Mouse (Mus musculus) MEL (cell line): ENCODE results near the gene Abcb10. TPM values are rescaled to one million over a fixed set of nuclear protein-coding genes. Genes with fewer than 3 reads are reported as not detected.

Experiments used
- DNase-seq: peaks from one replicate; pipeline ENCODE4 v3.0.0; 2011; ENCODE audit warnings: low read depth, low spot score
- H3K27ac ChIP-seq: 2 replicates; pipeline ENCODE4 v1.5.1; 2012; ENCODE audit warnings: low read depth, mild to moderate bottlenecking, control low read depth, low read length, moderate library complexity; ENCODE audit not compliant: control insufficient read depth
- H3K27me3 ChIP-seq, 2 experiments: fragments of 150-350 bp in 1 of 2; sonication (generic) in 1 of 2; 2 replicates each; pipeline ENCODE4 v1.6.1; 2012; ENCODE audit warnings: low read length in 2 of 2, mild to moderate bottlenecking in 2 of 2, improper control_type of control experiment in 1 of 2, moderate library complexity in 1 of 2; ENCODE audit not compliant: insufficient read depth in 2 of 2, control insufficient read depth in 1 of 2
- H3K36me3 ChIP-seq, 2 experiments: 2 replicates each; pipeline ENCODE4 v1.6.1; 2012 to 2014; ENCODE audit warnings: low read length in 2 of 2, improper control_type of control experiment in 1 of 2, inconsistent platforms in 1 of 2, mild to moderate bottlenecking in 1 of 2; ENCODE audit not compliant: insufficient read depth in 2 of 2, control insufficient read depth in 1 of 2
- H3K4me1 ChIP-seq, 2 experiments: fragments of 150-350 bp in 1 of 2; sonication (generic) in 1 of 2; 2 replicates each; pipeline ENCODE4 v1.6.1; 2012; ENCODE audit warnings: low read length in 2 of 2, improper control_type of control experiment in 1 of 2, mild to moderate bottlenecking in 1 of 2; ENCODE audit not compliant: insufficient read depth in 2 of 2, control insufficient read depth in 1 of 2
- H3K4me3 ChIP-seq, 2 experiments: fragments of 150-350 bp in 1 of 2; sonication (generic) in 1 of 2; 2 replicates each; pipeline ENCODE4 v1.5.1; 2012; ENCODE audit warnings: low read depth in 2 of 2, low read length in 2 of 2, mild to moderate bottlenecking in 2 of 2, moderate library complexity in 2 of 2, control low read depth in 1 of 2, improper control_type of control experiment in 1 of 2; ENCODE audit not compliant: control insufficient read depth in 1 of 2, insufficient read depth in 1 of 2
- H3K79me2 ChIP-seq: 2 replicates; pipeline ENCODE4 v1.6.1; 2012; ENCODE audit warnings: mild to moderate bottlenecking, low read length, moderate library complexity; ENCODE audit not compliant: control insufficient read depth, poor library complexity, insufficient read depth
- H3K9ac ChIP-seq: 2 replicates; pipeline ENCODE4 v1.6.1; 2012; ENCODE audit warnings: low read depth, mild to moderate bottlenecking, control low read depth, low read length, moderate library complexity; ENCODE audit not compliant: control insufficient read depth, poor library complexity, severe bottlenecking
- H3K9me3 ChIP-seq: fragments of 150-350 bp; sonication (generic); replicated peaks from 2 replicates; pipeline ENCODE4 v1.6.1; 2012; ENCODE audit warnings: mild to moderate bottlenecking, low read length, improper control_type of control experiment, moderate library complexity; ENCODE audit not compliant: insufficient read depth
- BHLHE40 ChIP-seq: IDR thresholded peaks from 2 replicates; pipeline ENCODE4 v1.6.1; 2012; ENCODE audit warnings: low read depth, mild to moderate bottlenecking, inconsistent platforms, low read length, improper control_type of control experiment, borderline replicate concordance
- CHD2 ChIP-seq: IDR thresholded peaks from 2 replicates; pipeline ENCODE4 v1.6.1; 2011; ENCODE audit warnings: low read length, improper control_type of control experiment
- CTCF ChIP-seq, 3 experiments: IDR thresholded peaks in 2 of 3; conservative IDR thresholded peaks in 1 of 3; 2 replicates each; pipeline ENCODE4 v1.5.1; 2011 to 2012; ENCODE audit warnings: low read length in 3 of 3, low read depth in 2 of 3, mild to moderate bottlenecking in 2 of 3, improper control_type of control experiment in 1 of 3, inconsistent platforms in 1 of 3, mixed read lengths in 1 of 3, moderate library complexity in 1 of 3; ENCODE audit not compliant: control insufficient read depth in 1 of 3, insufficient read depth in 1 of 3, poor library complexity in 1 of 3, severe bottlenecking in 1 of 3
- E2F4 ChIP-seq: IDR thresholded peaks from 2 replicates; pipeline ENCODE4 v1.6.1; 2011; ENCODE audit warnings: low read depth, low read length, improper control_type of control experiment, borderline replicate concordance
- ELF1 ChIP-seq: IDR thresholded peaks from 2 replicates; pipeline ENCODE4 v1.6.1; 2014; ENCODE audit warnings: low read depth, mild to moderate bottlenecking, inconsistent platforms, low read length, improper control_type of control experiment, moderate library complexity
- EP300 ChIP-seq, 2 experiments: IDR thresholded peaks; 2 replicates each; pipeline ENCODE4 v1.6.1; 2011; ENCODE audit warnings: improper control_type of control experiment in 2 of 2, low read length in 2 of 2, low read depth in 1 of 2, mild to moderate bottlenecking in 1 of 2
- ETS1 ChIP-seq: IDR thresholded peaks from 2 replicates; pipeline ENCODE4 v1.6.1; 2012; ENCODE audit warnings: low read depth, mild to moderate bottlenecking, inconsistent platforms, low read length, improper control_type of control experiment, moderate library complexity
- GABPA ChIP-seq: IDR thresholded peaks from 2 replicates; pipeline ENCODE4 v1.6.1; 2012; ENCODE audit warnings: low read depth, mild to moderate bottlenecking, inconsistent platforms, low read length, improper control_type of control experiment, moderate library complexity
- GATA1 ChIP-seq: IDR thresholded peaks from 2 replicates; pipeline ENCODE4 v1.6.1; 2011; ENCODE audit warnings: low read depth, low read length, improper control_type of control experiment
- HCFC1 ChIP-seq: IDR thresholded peaks from 2 replicates; pipeline ENCODE4 v1.6.1; 2012; ENCODE audit warnings: low read depth, mild to moderate bottlenecking, inconsistent platforms, low read length, improper control_type of control experiment, moderate library complexity
- JUND ChIP-seq: IDR thresholded peaks from 2 replicates; pipeline ENCODE4 v1.6.1; 2011; ENCODE audit warnings: low read depth, mild to moderate bottlenecking, improper control_type of control experiment, low read length
- KAT2A ChIP-seq: conservative IDR thresholded peaks from 2 replicates; pipeline ENCODE4 v1.6.1; 2012; ENCODE audit warnings: low read depth, low read length, improper control_type of control experiment, inconsistent platforms
- MAZ ChIP-seq: IDR thresholded peaks from 2 replicates; pipeline ENCODE4 v1.6.1; 2012; ENCODE audit warnings: low read depth, mild to moderate bottlenecking, inconsistent platforms, low read length, improper control_type of control experiment
- MEF2A ChIP-seq: IDR thresholded peaks from 2 replicates; pipeline ENCODE4 v1.6.1; 2014; ENCODE audit warnings: low read depth, mild to moderate bottlenecking, inconsistent platforms, low read length, improper control_type of control experiment; ENCODE audit not compliant: poor library complexity, insufficient replicate concordance, severe bottlenecking; ENCODE audit errors: extremely low read depth
- MXI1 ChIP-seq: IDR thresholded peaks from 2 replicates; pipeline ENCODE4 v1.6.1; 2011; ENCODE audit warnings: mild to moderate bottlenecking, low read depth, low read length, improper control_type of control experiment
- MYB ChIP-seq: IDR thresholded peaks from 2 replicates; pipeline ENCODE4 v1.6.1; 2011; ENCODE audit warnings: mild to moderate bottlenecking, low read depth, low read length, improper control_type of control experiment
- MYC ChIP-seq: IDR thresholded peaks from 2 replicates; pipeline ENCODE4 v1.6.1; 2011; ENCODE audit warnings: low read depth, mild to moderate bottlenecking, low read length, improper control_type of control experiment, moderate library complexity
- NELFE ChIP-seq: IDR thresholded peaks from 2 replicates; pipeline ENCODE4 v1.6.1; 2011; ENCODE audit warnings: low read depth, low read length, improper control_type of control experiment
- NRF1 ChIP-seq: IDR thresholded peaks from 2 replicates; pipeline ENCODE4 v1.6.1; 2014; ENCODE audit warnings: low read depth, mild to moderate bottlenecking, inconsistent platforms, low read length, improper control_type of control experiment, moderate library complexity; ENCODE audit not compliant: poor library complexity, insufficient read depth, severe bottlenecking
- POLR2A ChIP-seq, 2 experiments: IDR thresholded peaks; 2 replicates each; pipeline ENCODE4 v1.6.1; 2011 to 2012; ENCODE audit warnings: low read length in 2 of 2, mild to moderate bottlenecking in 2 of 2, control low read depth in 1 of 2, improper control_type of control experiment in 1 of 2, low read depth in 1 of 2, moderate library complexity in 1 of 2; ENCODE audit not compliant: control insufficient read depth in 1 of 2, insufficient read depth in 1 of 2, poor library complexity in 1 of 2
- POLR2AphosphoS2 ChIP-seq: IDR thresholded peaks from 2 replicates; pipeline ENCODE4 v1.6.1; 2011; ENCODE audit warnings: low read length, improper control_type of control experiment
- POLR2AphosphoS5 ChIP-seq: IDR thresholded peaks from 2 replicates; pipeline ENCODE4 v1.6.1; 2012; ENCODE audit warnings: low read depth, borderline replicate concordance, mild to moderate bottlenecking, inconsistent platforms, low read length, moderate library complexity, mixed read lengths
- RAD21 ChIP-seq: IDR thresholded peaks from 2 replicates; pipeline ENCODE4 v1.6.1; 2011; ENCODE audit warnings: mild to moderate bottlenecking, low read depth, low read length, improper control_type of control experiment
- RCOR1 ChIP-seq: IDR thresholded peaks from 2 replicates; pipeline ENCODE4 v1.6.1; 2012; ENCODE audit warnings: low read depth, mild to moderate bottlenecking, inconsistent platforms, low read length, improper control_type of control experiment
- SIN3A ChIP-seq: IDR thresholded peaks from 2 replicates; pipeline ENCODE4 v1.6.1; 2012; ENCODE audit warnings: low read length, improper control_type of control experiment, inconsistent platforms
- SMC3 ChIP-seq: IDR thresholded peaks from 2 replicates; pipeline ENCODE4 v1.6.1; 2011; ENCODE audit warnings: low read depth, low read length, improper control_type of control experiment
- TAL1 ChIP-seq: IDR thresholded peaks from 2 replicates; pipeline ENCODE4 v1.6.1; 2012; ENCODE audit warnings: mild to moderate bottlenecking, inconsistent platforms, low read length, moderate library complexity, mixed read lengths
- TBP ChIP-seq: IDR thresholded peaks from 2 replicates; pipeline ENCODE4 v1.8.0; 2011; ENCODE audit warnings: low read depth, low read length, improper control_type of control experiment
- TCF12 ChIP-seq: IDR thresholded peaks from 2 replicates; pipeline ENCODE4 v1.6.1; 2014; ENCODE audit warnings: low read depth, mild to moderate bottlenecking, inconsistent platforms, low read length, improper control_type of control experiment, moderate library complexity
- UBTF ChIP-seq: IDR thresholded peaks from 2 replicates; pipeline ENCODE4 v1.6.1; 2012; ENCODE audit warnings: low read depth, mild to moderate bottlenecking, inconsistent platforms, low read length, improper control_type of control experiment, moderate library complexity, borderline replicate concordance; ENCODE audit not compliant: insufficient read depth
- USF2 ChIP-seq, 2 experiments: IDR thresholded peaks; 2 replicates each; pipeline ENCODE4 v1.6.1; 2011 to 2012; ENCODE audit warnings: improper control_type of control experiment in 2 of 2, low read length in 2 of 2, borderline replicate concordance in 1 of 2, inconsistent platforms in 1 of 2, low read depth in 1 of 2, mild to moderate bottlenecking in 1 of 2; ENCODE audit not compliant: insufficient read depth in 1 of 2
- ZC3H11A ChIP-seq: IDR thresholded peaks from 2 replicates; pipeline ENCODE4 v1.6.1; 2012; ENCODE audit warnings: low read depth, mild to moderate bottlenecking, inconsistent platforms, low read length, improper control_type of control experiment
- ZKSCAN1 ChIP-seq: IDR thresholded peaks from 2 replicates; pipeline ENCODE4 v1.6.1; 2012; ENCODE audit warnings: low read depth, mild to moderate bottlenecking, inconsistent platforms, low read length, improper control_type of control experiment, moderate library complexity
- ZMIZ1 ChIP-seq: IDR thresholded peaks from 2 replicates; pipeline ENCODE4 v1.6.1; 2012; ENCODE audit warnings: low read depth, mild to moderate bottlenecking, inconsistent platforms, low read length, improper control_type of control experiment, moderate library complexity
- ZNF384 ChIP-seq: IDR thresholded peaks from 2 replicates; pipeline ENCODE4 v1.6.1; 2012; ENCODE audit warnings: low read depth, mild to moderate bottlenecking, inconsistent platforms, low read length, improper control_type of control experiment
- polyA plus RNA-seq, 2 experiments: library from polyadenylated mRNA; stranded (reverse) in 1 of 2; unstranded in 1 of 2; fragments of >175 nt in 1 of 2; fragments of >200 nt in 1 of 2; gene quantifications; 2 replicates each; pipeline versions ENCODE4 v1.2.1 to v1.2.4; 2012; ENCODE audit warnings: low replicate concordance in 2 of 2, low read depth in 1 of 2; ENCODE audit not compliant: insufficient read length in 2 of 2, insufficient read depth in 1 of 2, missing spikeins in 1 of 2
- total RNA-seq: library from RNA; depleted of rRNA; stranded (reverse); fragments of 300-350 nt; gene quantifications from 2 replicates; pipeline ENCODE4 v1.2.3, GENCODE M21; 2012

Abcb10 gene
- total and polyA plus RNA-seq, 3 experiments = 32.6 to 37.8 (median 33.7) TPM

GRCm38 (mm10) chr8:123990277-123991049 is 7.5 kb upstream of the Abcb10 start:
- Histone ChIP-seq H3K4me1 (peaks cover 20 to 33% of the 10 kb centered on the region in 2 experiments), H3K36me3 (peaks cover 0 to 27% of the 10 kb centered on the region in 2 experiments; a peak in 2 of 4 replicates), H3K4me3 (peak overlapping the region in 1 of 2 experiments; percentile 14; a peak in 1 of 4 replicates), H3K27ac (peak overlapping the region; percentile 95), H3K9ac (no peak overlapping the region; the same call in 1 of the 2 replicates), H3K27me3 (no peaks in the 10 kb centered on the region), H3K9me3 (no peaks in the 10 kb centered on the region), H3K79me2 (no peaks in the 10 kb centered on the region)
- peak; percentile 63 for DNase-seq
- TF ChIP-seq TAL1 (peak; percentile 72), RAD21 (no peak), SMC3 (no peak), USF2 (IDR thresholded peaks at IDR 0.05; ENCODE audit: borderline replicate concordance in 1 of 2, insufficient read depth in 1 of 2, low read depth in 1 of 2, low read length in 2 of 2) (no peak), GABPA (no peak), CTCF (IDR thresholded peaks at IDR 0.05 in 2 of 3, conservative IDR thresholded peaks at IDR 0.05 in 1 of 3; ENCODE audit: control insufficient read depth in 1 of 3, insufficient read depth in 1 of 3, low read depth in 2 of 3, low read length in 3 of 3, poor library complexity in 1 of 3, severe bottlenecking in 1 of 3) (no peak), TBP (0 out of 2 replicates have a peak, but pooled peaks have one; percentile 30), MAZ (no peak), ZC3H11A (no peak), TCF12 (peak; percentile 88), SIN3A (peak; percentile 60; the same call in 1 of the 2 replicates), ELF1 (no peak), BHLHE40 (no peak), HCFC1 (no peak), UBTF (no peak), MEF2A (peak; percentile 27; the same call in 1 of the 2 replicates), NELFE (no peak), KAT2A (no peak; the same call in 1 of the 2 replicates), EP300 (IDR thresholded peaks at IDR 0.05; ENCODE audit: low read depth in 1 of 2, low read length in 2 of 2) (peak; percentile 77 to 85), JUND (no peak), MXI1 (peak; percentile 83), ZNF384 (0 out of 2 replicates have a peak, but pooled peaks have one; percentile 16), POLR2A (IDR thresholded peaks at IDR 0.05; ENCODE audit: control insufficient read depth in 1 of 2, insufficient read depth in 1 of 2, low read depth in 1 of 2, low read length in 2 of 2, poor library complexity in 1 of 2) (no peak), MYB (no peak), POLR2AphosphoS5 (no peak), GATA1 (peak; percentile 71; the same call in 1 of the 2 replicates), NRF1 (no peak), POLR2AphosphoS2 (no peak), ZKSCAN1 (no peak), CHD2 (no peak), E2F4 (no peak), RCOR1 (peak; percentile 74), MYC (no peak), ZMIZ1 (no peak), ETS1 (peak; percentile 89)
